Mouse (Mus musculus) thymus, adult 2 months (tissue): ENCODE measurements around the gene Rnf180.
"Not testable (repeated sequence)": the region's sequence is repeated elsewhere in the genome, so short reads cannot be mapped to it uniquely, and the experiment has no call there.

Source experiments
- CTCF ChIP-seq: fragments of 200-500 bp; IDR thresholded peaks from 2 replicates; pipeline ENCODE4 v1.5.1; 2012; ENCODE audit warnings: mild to moderate bottlenecking, control low read depth, low read length, moderate library complexity, borderline replicate concordance; ENCODE audit not compliant: control insufficient read depth, poor library complexity, insufficient read depth; ENCODE audit errors: extremely low read depth
- POLR2A ChIP-seq: fragments of 200-500 bp; IDR thresholded peaks from 2 replicates; pipeline ENCODE4 v1.6.1; 2012; ENCODE audit warnings: mild to moderate bottlenecking, low read length, control low read depth, moderate library complexity; ENCODE audit not compliant: control insufficient read depth, poor library complexity, insufficient read depth; ENCODE audit errors: extremely low read depth

DNA sequence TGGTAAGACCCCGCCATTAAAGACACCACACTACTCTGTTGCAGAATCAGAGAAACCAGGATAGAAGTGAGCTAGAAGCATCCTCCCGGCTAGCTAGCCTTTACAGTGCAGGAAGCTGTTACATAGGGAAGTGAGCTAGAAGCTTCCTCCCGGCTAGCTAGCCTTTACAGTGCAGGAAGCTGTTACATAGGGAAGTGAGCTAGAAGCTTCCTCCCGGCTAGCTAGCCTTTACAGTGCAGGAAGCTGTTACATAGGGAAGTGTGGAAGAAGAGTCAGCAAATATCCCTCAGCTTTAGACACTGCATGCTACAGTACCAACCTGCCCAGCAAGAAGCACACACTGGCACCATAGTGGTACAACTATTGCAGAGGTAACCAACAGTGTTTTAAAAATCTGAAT is 15.9 kb upstream of the Rnf180 start:
- not testable (repeated sequence) for TF ChIP-seq CTCF, POLR2A
